Mouse (Mus musculus) brain, embryonic 14.5 days (tissue): ENCODE measurements around the gene Cdk14. TPM values are rescaled to one million over a fixed set of nuclear protein-coding genes. Genes with fewer than 3 reads are reported as not detected.
A peak's percentile ranks its signal among the peaks of the same experiment; 100 is the strongest.

ENCODE experiments used
- DNase-seq: peaks from one replicate; pipeline ENCODE4 v3.0.0-alpha.2; 2011; ENCODE audit warnings: low read depth
- CTCF ChIP-seq: fragments of 200-500 bp; IDR thresholded peaks from 2 replicates; pipeline ENCODE4 v1.5.1; 2012; ENCODE audit warnings: inconsistent platforms, mild to moderate bottlenecking, moderate library complexity, borderline replicate concordance; ENCODE audit not compliant: insufficient read depth, insufficient read length; ENCODE audit errors: extremely low read depth
- POLR2A ChIP-seq: fragments of 200-500 bp; IDR thresholded peaks from 2 replicates; pipeline ENCODE4 v1.6.1; 2012; ENCODE audit warnings: mild to moderate bottlenecking, inconsistent platforms, borderline replicate concordance; ENCODE audit not compliant: poor library complexity, insufficient read depth, insufficient read length, severe bottlenecking; ENCODE audit errors: extremely low read depth
- polyA plus RNA-seq: library from polyadenylated mRNA; depleted of rRNA; stranded (reverse); fragments of >200 nt; gene quantifications from 2 replicates; pipeline ENCODE4 v1.2.3, GENCODE M21; 2012

The Cdk14 gene
- polyA plus RNA-seq, 1 experiment, result 33.3 TPM

DNA sequence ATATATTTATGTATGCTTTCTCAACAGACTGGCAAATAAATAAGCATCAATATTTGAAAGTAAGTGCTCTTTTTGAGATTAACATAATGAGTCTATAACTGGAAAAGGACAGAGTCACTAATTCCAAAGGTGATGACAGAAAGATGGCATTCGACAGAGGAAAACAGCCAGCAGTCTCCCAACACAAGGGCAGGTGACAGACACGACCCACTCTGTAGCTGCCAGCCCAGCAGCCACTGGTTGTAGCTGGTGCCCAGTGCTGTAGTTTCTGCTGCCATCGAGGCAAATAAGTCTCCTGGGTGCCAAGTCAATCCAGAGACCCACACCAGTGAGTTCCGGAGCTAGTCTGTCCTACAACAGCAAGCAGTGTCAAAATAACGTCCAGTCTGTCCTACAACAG lies 280.3 kb downstream of the Cdk14 start:
- DNase-seq, result peak; percentile 77
- TF ChIP-seq POLR2A, result no peak
- no peak for TF ChIP-seq CTCF

DNA sequence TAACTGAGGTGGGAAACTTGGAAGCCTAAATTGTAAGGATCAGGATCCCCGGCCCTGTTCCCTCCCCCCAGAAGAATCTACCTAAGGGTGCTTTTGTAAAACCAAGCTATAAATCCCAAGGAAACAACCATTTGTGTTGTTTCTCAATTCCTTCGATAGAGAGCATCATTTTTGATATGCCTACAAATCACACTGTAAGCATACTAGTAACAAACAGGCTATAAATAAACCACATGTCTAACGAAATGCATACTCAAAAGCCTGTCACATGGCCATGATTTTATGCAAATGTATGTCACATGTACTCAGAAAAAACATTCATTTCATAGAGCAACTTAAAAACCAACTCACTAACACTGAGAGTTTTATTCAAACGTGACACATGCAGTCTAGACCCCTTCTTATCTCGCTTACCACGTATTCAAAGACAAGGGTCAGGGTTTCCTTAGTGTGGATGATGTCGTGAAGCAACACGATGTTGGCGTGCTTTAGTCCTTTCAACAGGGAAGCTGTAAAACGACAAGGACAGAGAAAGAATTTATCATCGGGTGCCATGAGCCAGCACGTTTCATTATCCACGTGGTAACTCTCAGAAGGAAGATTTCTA lies 285.1 kb downstream of the Cdk14 start:
- TF ChIP-seq CTCF (no peak), POLR2A (no peak)
- peak; percentile 72 for DNase-seq

DNA sequence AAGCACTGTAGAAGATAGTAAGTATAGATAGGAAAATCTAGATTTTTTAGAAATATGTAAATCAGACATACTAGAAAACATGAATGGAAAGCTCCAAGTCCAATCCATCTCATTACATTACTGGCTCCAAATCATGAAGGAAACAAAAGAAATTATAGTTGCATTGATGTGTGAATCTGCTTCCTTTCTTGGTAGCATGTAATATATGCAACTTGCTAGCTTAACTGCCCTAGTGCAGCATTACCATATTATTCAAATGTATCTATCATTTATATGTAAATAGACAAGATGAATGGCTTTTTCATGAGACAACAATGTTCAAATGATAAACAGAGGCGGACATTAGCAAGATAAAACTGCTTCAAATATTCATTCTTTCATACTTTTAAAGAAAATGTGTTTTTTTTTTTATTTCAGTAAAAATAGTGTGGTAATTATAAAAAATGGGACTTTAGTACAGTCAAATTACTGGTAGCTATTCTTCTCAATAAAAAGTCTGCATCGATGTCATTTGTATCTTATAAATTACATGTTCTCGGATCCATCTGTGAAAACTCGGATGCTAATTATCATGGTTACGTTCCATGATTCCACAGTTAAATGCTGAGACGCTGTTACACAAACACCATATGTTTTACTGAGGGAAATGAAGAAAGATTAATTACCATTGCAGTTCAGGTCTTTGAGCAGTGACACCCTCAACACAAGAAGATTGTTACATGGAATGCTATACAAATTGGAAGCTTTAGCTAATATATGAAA lies 285.8 kb downstream of the Cdk14 start:
- TF ChIP-seq POLR2A (no peak), CTCF (no peak)
- peak; percentile 92 for DNase-seq

- TF ChIP-seq POLR2A (no peak), CTCF (no peak)
Measured at GRCm38 (mm10) chr5:5128852-5129251, 291.3 kb downstream of the Cdk14 start.

GRCm38 (mm10) chr5:5124645-5125044 lies 295.5 kb downstream of the Cdk14 start:
- TF ChIP-seq CTCF, result no peak
- no peak for TF ChIP-seq POLR2A
- DNase-seq, result no peak

More at GRCm38 (mm10) chr5:5128852-5129251, 291.3 kb downstream of the Cdk14 start:
- DNase-seq, result no peak

DNA sequence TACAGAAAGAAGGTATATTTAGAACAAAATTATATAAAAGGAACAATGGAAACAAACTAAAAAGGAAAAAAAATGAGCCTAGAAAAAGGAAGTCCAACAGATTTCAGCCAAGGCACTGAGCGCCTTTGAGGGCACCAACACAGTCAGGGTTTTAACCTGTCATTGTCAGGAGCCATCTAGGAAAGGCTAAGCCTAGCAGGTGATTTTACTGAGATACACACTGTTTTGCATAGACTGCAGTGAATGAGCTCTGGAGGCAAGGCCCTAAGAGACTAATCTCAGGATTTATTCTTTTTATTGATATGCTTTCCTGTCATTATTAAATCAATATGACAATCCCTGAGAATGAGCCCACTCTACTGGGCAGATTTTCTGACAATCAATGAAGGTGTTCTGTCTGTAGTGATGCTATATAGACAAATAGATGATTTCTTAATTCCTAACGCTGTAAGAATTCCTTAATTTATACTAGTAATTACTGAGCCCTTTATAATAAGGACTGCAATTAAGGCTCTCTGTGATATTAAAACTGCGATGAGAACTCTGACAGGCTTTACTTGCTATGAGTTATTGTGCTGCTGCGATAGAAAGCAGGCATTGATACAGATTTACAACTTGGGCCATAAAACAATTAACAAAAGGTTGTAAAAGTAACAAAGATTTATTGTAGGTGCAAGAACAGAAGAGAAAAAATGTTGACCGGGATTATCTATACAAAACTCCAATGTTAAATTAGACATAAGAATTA lies 303.2 kb downstream of the Cdk14 start:
- TF ChIP-seq POLR2A, result no peak
- no peak for TF ChIP-seq CTCF
- DNase-seq, result no peak

- peak; percentile 37 for DNase-seq
- no peak for TF ChIP-seq CTCF
- no peak for TF ChIP-seq POLR2A
Measured at GRCm38 (mm10) chr5:5115546-5115945, 304.6 kb downstream of the Cdk14 start.

GRCm38 (mm10) chr5:5109621-5110020 lies 310.5 kb downstream of the Cdk14 start:
- no peak for DNase-seq
- TF ChIP-seq CTCF, result no peak
- no peak for TF ChIP-seq POLR2A

- DNase-seq, result no peak
- TF ChIP-seq CTCF (no peak), POLR2A (no peak)
Measured at GRCm38 (mm10) chr5:5109017-5109416, 311.1 kb downstream of the Cdk14 start.

DNA sequence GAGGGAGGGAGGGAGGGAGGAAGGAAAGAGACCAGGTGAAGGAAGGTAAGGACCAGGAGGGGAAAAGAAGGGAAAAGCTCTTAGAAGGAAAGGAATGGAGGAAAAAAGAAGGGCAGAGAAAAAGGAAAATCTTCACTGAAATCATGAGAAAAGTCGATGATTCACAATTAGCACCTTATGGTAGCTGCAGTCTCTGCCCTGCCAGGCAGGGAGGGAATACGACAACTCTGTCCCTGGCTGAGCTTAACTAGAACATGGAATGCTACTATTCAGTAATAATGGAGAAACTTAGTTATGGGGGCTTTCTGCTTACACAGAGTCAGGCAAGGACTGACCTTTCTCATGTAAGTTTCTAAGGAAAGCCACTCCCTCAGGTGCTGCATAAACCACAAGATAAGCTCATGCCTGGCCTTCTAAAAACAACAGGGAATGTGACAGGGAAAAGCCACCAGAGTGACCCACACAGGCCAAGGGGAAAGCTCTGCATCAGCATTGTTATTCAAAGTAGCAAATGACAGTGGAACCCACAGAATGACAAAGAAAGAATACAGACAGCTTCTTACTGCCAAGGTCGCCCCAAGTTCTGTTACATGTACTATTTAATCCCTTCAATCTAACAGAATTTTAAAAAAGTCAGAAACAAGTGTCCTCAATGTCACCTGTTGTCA lies 323.7 kb downstream of the Cdk14 start:
- no peak for DNase-seq

DNA sequence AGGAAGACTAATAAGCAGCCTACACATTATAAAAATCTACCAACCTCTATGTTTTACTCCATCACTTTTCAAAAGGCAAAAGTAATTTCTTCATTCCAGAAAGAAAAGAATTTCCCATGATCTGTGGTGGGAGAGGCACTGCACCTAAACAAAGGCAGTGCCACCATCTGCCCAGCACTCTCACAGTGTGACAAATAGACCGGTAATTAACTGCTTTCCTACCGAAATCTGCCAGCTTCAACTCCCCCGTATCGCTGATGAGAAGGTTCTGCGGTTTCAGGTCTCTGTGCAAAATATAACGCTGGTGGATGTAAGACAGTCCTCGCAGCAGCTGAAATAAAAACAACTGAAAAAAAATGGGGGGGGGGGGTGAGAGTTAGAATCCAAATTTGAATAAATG lies 327.4 kb downstream of the Cdk14 start:
- DNase-seq, result peak; percentile 82
- TF ChIP-seq CTCF (no peak), POLR2A (no peak)

More for the DNA sequence above, 323.7 kb downstream of the Cdk14 start:
- TF ChIP-seq CTCF (no peak), POLR2A (no peak)

DNA sequence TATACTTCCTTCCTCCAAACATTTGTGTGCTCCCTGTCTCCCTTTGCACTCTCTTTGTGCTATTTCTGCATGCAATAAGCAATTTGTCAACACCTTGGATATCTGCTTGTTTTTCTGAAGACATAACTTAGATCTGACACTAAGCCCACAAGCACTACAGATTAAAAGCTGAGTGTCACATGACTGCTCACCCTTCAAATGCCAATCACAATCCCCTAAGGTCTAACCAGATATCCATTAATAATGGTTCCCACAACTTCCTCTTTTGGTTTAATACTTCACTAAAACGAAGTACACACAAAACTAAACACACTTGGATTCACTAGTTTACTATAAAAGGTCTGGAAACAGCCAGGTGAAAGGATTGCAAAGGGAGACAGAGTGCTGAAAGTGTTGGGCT lies 348.6 kb downstream of the Cdk14 start:
- no peak for TF ChIP-seq CTCF
- no peak for TF ChIP-seq POLR2A
- DNase-seq, result no peak
